Comparison of ENCODE assay signal across 27 mouse cellular contexts in genomic region chr9:29012541-29012940, GRCm38 (mm10).
"Had no signal": no experiment of that assay in that cellular context is flagged by ENCODE, and none has a peak within 500 bp of the region (broad histone marks: within the 10 kb centered on the region; RNA-seq: fewer than 3 reads in every experiment).

No protein-coding gene starts in this region.

- ATAC-seq: forebrain, embryonic 13.5 days; forebrain, embryonic 14.5 days; forebrain, embryonic 15.5 days; forebrain, embryonic 16.5 days; forebrain, postnatal 0 days had no signal

- H3K9me3 ChIP-seq: embryonic facial prominence, embryonic 10.5 days; embryonic facial prominence, embryonic 12.5 days; embryonic facial prominence, embryonic 13.5 days; embryonic facial prominence, embryonic 15.5 days; forebrain, embryonic 10.5 days; forebrain, embryonic 12.5 days; forebrain, embryonic 13.5 days; forebrain, embryonic 15.5 days had no signal

- DNase-seq: cerebellum, adult 2 months; cerebellum, adult 8-10 months; cerebellum, adult 9-10 months; cerebellum, adult 9-11 months; cerebellum, postnatal 10 days; cerebellum, postnatal 14 days; cerebellum, postnatal 25 days; cerebellum, postnatal 36 days; embryo, embryonic 11 days; forebrain, postnatal 0 days; gastrocnemius, adult 2 months; gastrocnemius, postnatal 10 days; gastrocnemius, postnatal 14 days; gastrocnemius, postnatal 25 days; gastrocnemius, postnatal 36 days; heart, adult 2 months had no signal

- H3K27ac ChIP-seq: embryonic facial prominence, embryonic 10.5 days; embryonic facial prominence, embryonic 12.5 days; embryonic facial prominence, embryonic 13.5 days; embryonic facial prominence, embryonic 15.5 days; forebrain, embryonic 10.5 days; forebrain, embryonic 12.5 days; forebrain, embryonic 13.5 days; forebrain, embryonic 15.5 days; gastrocnemius, adult 2 months; heart, adult 2 months had no signal

- H3K4me2 ChIP-seq: embryonic facial prominence, embryonic 12.5 days; embryonic facial prominence, embryonic 13.5 days; embryonic facial prominence, embryonic 15.5 days; forebrain, embryonic 12.5 days; forebrain, embryonic 13.5 days; forebrain, embryonic 15.5 days had no signal

- H3K27me3 ChIP-seq: embryonic facial prominence, embryonic 12.5 days; embryonic facial prominence, embryonic 13.5 days; embryonic facial prominence, embryonic 15.5 days; forebrain, embryonic 12.5 days; forebrain, embryonic 13.5 days; forebrain, embryonic 15.5 days had no signal

- H3K4me1 ChIP-seq: embryonic facial prominence, embryonic 12.5 days; embryonic facial prominence, embryonic 13.5 days; embryonic facial prominence, embryonic 15.5 days; forebrain, embryonic 13.5 days; forebrain, embryonic 15.5 days had no signal

- H3K9ac ChIP-seq: embryonic facial prominence, embryonic 12.5 days; embryonic facial prominence, embryonic 13.5 days; embryonic facial prominence, embryonic 15.5 days; forebrain, embryonic 12.5 days; forebrain, embryonic 13.5 days; forebrain, embryonic 15.5 days; forebrain, postnatal 0 days had no signal

- H3K36me3 ChIP-seq: embryonic facial prominence, embryonic 10.5 days; embryonic facial prominence, embryonic 12.5 days; embryonic facial prominence, embryonic 13.5 days; embryonic facial prominence, embryonic 15.5 days; forebrain, embryonic 10.5 days; forebrain, embryonic 12.5 days; forebrain, embryonic 15.5 days had no signal

- H3K4me3 ChIP-seq: embryonic facial prominence, embryonic 10.5 days; embryonic facial prominence, embryonic 12.5 days; embryonic facial prominence, embryonic 13.5 days; embryonic facial prominence, embryonic 15.5 days; erythroblast, embryonic 14.5 days; forebrain, embryonic 10.5 days; forebrain, embryonic 12.5 days; forebrain, embryonic 13.5 days; forebrain, embryonic 15.5 days; gastrocnemius, adult 2 months; heart, adult 2 months had no signal
